Mouse (Mus musculus) limb, embryonic 11.5 days (tissue): Measurements from ENCODE around the gene Nbas. TPM values are rescaled to one million over a fixed set of nuclear protein-coding genes. Genes with fewer than 3 reads are reported as not detected.

ENCODE experiments used
- ATAC-seq: fragments of 200-750 bp; cut with Nextera tagmentation; 2 replicates; pipeline ENCODE4 v1.8.0; 2017; ENCODE audit warnings: low read depth; ENCODE audit not compliant: insufficient number of reproducible peaks, low FRiP score, low TSS enrichment
- DNase-seq: peaks from one replicate; pipeline ENCODE4 v3.0.0-alpha.2; 2015; ENCODE audit warnings: low spot score
- H3K27ac ChIP-seq: fragments of 300-500 bp; sonication (generic); replicated peaks from 2 replicates; pipeline ENCODE4 v1.5.1; 2014; ENCODE audit warnings: low read depth, mild to moderate bottlenecking, low read length
- H3K27me3 ChIP-seq: fragments of 300-500 bp; sonication (generic); 2 replicates; pipeline ENCODE4 v1.6.1; 2014; ENCODE audit warnings: mild to moderate bottlenecking, low read length, mixed read lengths; ENCODE audit not compliant: control insufficient read depth, insufficient read depth
- H3K36me3 ChIP-seq: fragments of 300-500 bp; sonication (generic); 2 replicates; pipeline ENCODE4 v1.6.1; 2014; ENCODE audit warnings: mild to moderate bottlenecking, low read length, moderate library complexity, mixed read lengths; ENCODE audit not compliant: control insufficient read depth, insufficient read depth
- H3K4me1 ChIP-seq: fragments of 300-500 bp; sonication (generic); 2 replicates; pipeline ENCODE4 v1.6.1; 2014; ENCODE audit warnings: low read length, mixed read lengths; ENCODE audit not compliant: control insufficient read depth, insufficient read depth
- H3K4me2 ChIP-seq: fragments of 300-500 bp; sonication (generic); 2 replicates; pipeline ENCODE4 v1.6.1; 2014; ENCODE audit warnings: low read depth, mild to moderate bottlenecking, moderate library complexity; ENCODE audit not compliant: severe bottlenecking
- H3K4me3 ChIP-seq: fragments of 300-500 bp; sonication (generic); 2 replicates; pipeline ENCODE4 v1.5.1; 2014; ENCODE audit warnings: low read depth, low read length
- H3K9ac ChIP-seq: fragments of 300-500 bp; sonication (generic); 2 replicates; pipeline ENCODE4 v1.6.1; 2014; ENCODE audit warnings: mild to moderate bottlenecking, low read length
- H3K9me3 ChIP-seq: fragments of 300-500 bp; sonication (generic); 2 replicates; pipeline ENCODE4 v1.6.1; 2016; ENCODE audit warnings: low read length; ENCODE audit not compliant: control insufficient read depth
- WGBS: fragments of 180-500 bp; shearing (Covaris S2); extraction: QIAGEN DNeasy Blood & Tissue Kit; methylation state at CpG from one replicate; pipeline ENCODE4 v1.1.7; 2014; 5-methylcytosine and 5-hydroxymethylcytosine counted together
- polyA plus RNA-seq: library from polyadenylated mRNA; unstranded; fragments of >200 nt; fragmentation: Nextera tagmentation; extraction: Ambion mirVana; gene quantifications from 2 replicates; pipeline ENCODE4 v1.2.1, GENCODE M21; 2014

The Nbas gene
- polyA plus RNA-seq, 1 experiment from 2014 or later: 16.4 TPM

GRCm38 (mm10) chr12:13444653-13445431 lies 175.9 kb downstream of the Nbas start:
- Histone ChIP-seq H3K9ac (no peak overlapping the region), H3K36me3 (no peaks in the 10 kb centered on the region), H3K27ac (no peak overlapping the region), H3K4me2 (no peak overlapping the region), H3K4me3 (no peak overlapping the region), H3K9me3 (no peaks in the 10 kb centered on the region), H3K27me3 (no peaks in the 10 kb centered on the region), H3K4me1 (no peaks in the 10 kb centered on the region)
- ATAC-seq (no peak), DNase-seq (no peak)
- WGBS: 63% methylated on average over 4 of the region's 4 CpGs

- H3K27me3 ChIP-seq: no peaks in the 10 kb centered on the region
- H3K4me2 ChIP-seq: no peak overlapping the region
- WGBS: 92% methylated on average over 2 of the region's 2 CpGs
- H3K4me1 ChIP-seq: no peaks in the 10 kb centered on the region
- no peak for DNase-seq
- H3K36me3 ChIP-seq: no peaks in the 10 kb centered on the region
- no peak overlapping the region for H3K9ac ChIP-seq
- ATAC-seq: no peak
- no peak overlapping the region for H3K4me3 ChIP-seq
- no peak overlapping the region for H3K27ac ChIP-seq
- H3K9me3 ChIP-seq: no peaks in the 10 kb centered on the region
Observed at GRCm38 (mm10) chr12:13445486-13446065, 176.6 kb downstream of the Nbas start.

GRCm38 (mm10) chr12:13448916-13449315 lies 180.0 kb downstream of the Nbas start:
- Histone ChIP-seq H3K36me3 (no peaks in the 10 kb centered on the region), H3K4me2 (no peak overlapping the region), H3K27ac (no peak overlapping the region), H3K4me3 (no peak overlapping the region), H3K9ac (no peak overlapping the region), H3K27me3 (no peaks in the 10 kb centered on the region), H3K4me1 (no peaks in the 10 kb centered on the region), H3K9me3 (no peaks in the 10 kb centered on the region)
- WGBS: 87% methylated on average over 2 of the region's 2 CpGs
- ATAC-seq: no peak
- DNase-seq: no peak

GRCm38 (mm10) chr12:13452050-13452449 lies 183.1 kb downstream of the Nbas start:
- WGBS: 73% methylated on average over 2 of the region's 2 CpGs
- no peaks in the 10 kb centered on the region for H3K36me3 ChIP-seq
- ATAC-seq: no peak
- no peaks in the 10 kb centered on the region for H3K9me3 ChIP-seq
- no peak overlapping the region for H3K4me2 ChIP-seq
- H3K27me3 ChIP-seq: no peaks in the 10 kb centered on the region
- H3K4me1 ChIP-seq: no peaks in the 10 kb centered on the region
- DNase-seq: no peak
- H3K9ac ChIP-seq: no peak overlapping the region
- no peak overlapping the region for H3K27ac ChIP-seq
- H3K4me3 ChIP-seq: no peak overlapping the region

GRCm38 (mm10) chr12:13460223-13460853 lies 191.4 kb downstream of the Nbas start:
- Histone ChIP-seq H3K27ac (no peak overlapping the region), H3K27me3 (no peaks in the 10 kb centered on the region), H3K4me2 (no peak overlapping the region), H3K4me1 (no peaks in the 10 kb centered on the region), H3K36me3 (no peaks in the 10 kb centered on the region), H3K4me3 (no peak overlapping the region), H3K9ac (no peak overlapping the region), H3K9me3 (no peaks in the 10 kb centered on the region)
- peak; percentile 75 for ATAC-seq
- DNase-seq: no peak
- 72% methylated on average over 6 of the region's 6 CpGs for WGBS

GRCm38 (mm10) chr12:13461558-13462153 lies 192.7 kb downstream of the Nbas start:
- Histone ChIP-seq H3K9me3 (no peaks in the 10 kb centered on the region), H3K4me3 (no peak overlapping the region), H3K27me3 (no peaks in the 10 kb centered on the region), H3K27ac (no peak overlapping the region), H3K4me1 (no peaks in the 10 kb centered on the region), H3K36me3 (no peaks in the 10 kb centered on the region), H3K4me2 (no peak overlapping the region), H3K9ac (no peak overlapping the region)
- no peak for ATAC-seq
- DNase-seq: no peak
- 85% methylated on average over 9 of the region's 9 CpGs for WGBS

GRCm38 (mm10) chr12:13462397-13462796 lies 193.5 kb downstream of the Nbas start:
- Histone ChIP-seq H3K4me1 (no peaks in the 10 kb centered on the region), H3K9ac (no peak overlapping the region), H3K4me2 (no peak overlapping the region), H3K36me3 (no peaks in the 10 kb centered on the region), H3K27ac (no peak overlapping the region), H3K27me3 (no peaks in the 10 kb centered on the region), H3K4me3 (no peak overlapping the region), H3K9me3 (no peaks in the 10 kb centered on the region)
- ATAC-seq: no peak
- no peak for DNase-seq
- 82% methylated on average over 6 of the region's 6 CpGs for WGBS

GRCm38 (mm10) chr12:13465554-13465953 lies 196.6 kb downstream of the Nbas start:
- Histone ChIP-seq H3K4me3 (no peak overlapping the region), H3K4me2 (no peak overlapping the region), H3K9ac (no peak overlapping the region), H3K27ac (no peak overlapping the region), H3K9me3 (no peaks in the 10 kb centered on the region), H3K36me3 (no peaks in the 10 kb centered on the region), H3K4me1 (no peaks in the 10 kb centered on the region), H3K27me3 (no peaks in the 10 kb centered on the region)
- no peak for ATAC-seq
- no peak for DNase-seq
- WGBS: 93% methylated on average over 2 of the region's 2 CpGs
